Mouse (Mus musculus) limb, embryonic 15.5 days (tissue): ENCODE measurements at regions not wholly inside any gene's neighbourhood (a gene's known extent, or its start where the extent isn't known, plus 50 kb on each side); places are given as distances from the start of the nearest gene placed in this dataset.

Source experiments
- ATAC-seq: fragments of 200-750 bp; cut with Nextera tagmentation; 2 replicates; pipeline ENCODE4 v1.8.0; 2017; ENCODE audit warnings: low read depth, moderate TSS enrichment; ENCODE audit not compliant: insufficient number of reproducible peaks, low FRiP score, low TSS enrichment
- H3K27ac ChIP-seq: fragments of 300-500 bp; sonication (generic); 2 replicates; pipeline ENCODE4 v1.5.1; 2015; ENCODE audit warnings: moderate library complexity, mild to moderate bottlenecking, inconsistent platforms
- H3K27me3 ChIP-seq: fragments of 300-500 bp; sonication (generic); 2 replicates; pipeline ENCODE4 v1.6.1; 2015; ENCODE audit warnings: inconsistent platforms
- H3K36me3 ChIP-seq: fragments of 300-500 bp; sonication (generic); 2 replicates; pipeline ENCODE4 v1.6.1; 2015; ENCODE audit warnings: inconsistent platforms
- H3K4me1 ChIP-seq: fragments of 300-500 bp; sonication (generic); 2 replicates; pipeline ENCODE4 v1.6.1; 2015; ENCODE audit warnings: inconsistent platforms
- H3K4me2 ChIP-seq: fragments of 300-500 bp; sonication (generic); 2 replicates; pipeline ENCODE4 v1.6.1; 2015; ENCODE audit warnings: mild to moderate bottlenecking, inconsistent platforms
- H3K4me3 ChIP-seq: fragments of 300-500 bp; sonication (generic); 2 replicates; pipeline ENCODE4 v1.5.1; 2015; ENCODE audit warnings: mild to moderate bottlenecking, inconsistent platforms
- H3K9ac ChIP-seq: fragments of 300-500 bp; sonication (generic); 2 replicates; pipeline ENCODE4 v1.6.1; 2015; ENCODE audit warnings: inconsistent platforms
- H3K9me3 ChIP-seq: fragments of 300-500 bp; sonication (generic); 2 replicates; pipeline ENCODE4 v1.6.1; 2016; ENCODE audit warnings: inconsistent platforms
- WGBS: fragments of 180-500 bp; shearing (Covaris S2); methylation state at CpG from one replicate; pipeline ENCODE4 v1.1.7; 2015; 5-methylcytosine and 5-hydroxymethylcytosine counted together

- Histone ChIP-seq H3K4me2 (no peak overlapping the region), H3K4me1 (no peaks in the 10 kb centered on the region), H3K4me3 (no peak overlapping the region), H3K9me3 (no peaks in the 10 kb centered on the region), H3K9ac (no peak overlapping the region), H3K27ac (no peak overlapping the region), H3K36me3 (no peaks in the 10 kb centered on the region), H3K27me3 (no peaks in the 10 kb centered on the region)
- no peak for ATAC-seq
- WGBS = 73% methylated on average over 9 of the region's 9 CpGs
These were observed 56.0 kb upstream of the Bdnf start for GRCm38 (mm10) chr2:109618341-109619058.

- Histone ChIP-seq H3K4me1 (no peaks in the 10 kb centered on the region), H3K36me3 (no peaks in the 10 kb centered on the region), H3K9ac (no peak overlapping the region), H3K4me2 (no peak overlapping the region), H3K27ac (no peak overlapping the region), H3K27me3 (no peaks in the 10 kb centered on the region), H3K9me3 (no peaks in the 10 kb centered on the region), H3K4me3 (no peak overlapping the region)
- no peak for ATAC-seq
- 84% methylated on average over 6 of the region's 6 CpGs for WGBS
These were observed 54.8 kb upstream of the Bdnf start for GRCm38 (mm10) chr2:109619676-109620075.

GRCm38 (mm10) chr2:109621595-109621994 is 52.9 kb upstream of the Bdnf start:
- no peaks in the 10 kb centered on the region for H3K9me3 ChIP-seq
- ATAC-seq = no peak
- no peaks in the 10 kb centered on the region for H3K27me3 ChIP-seq
- H3K4me1 ChIP-seq = no peaks in the 10 kb centered on the region
- 70% methylated on average over 9 of the region's 9 CpGs for WGBS
- no peak overlapping the region for H3K9ac ChIP-seq
- no peak overlapping the region for H3K27ac ChIP-seq
- no peak overlapping the region for H3K4me3 ChIP-seq
- H3K4me2 ChIP-seq = no peak overlapping the region
- H3K36me3 ChIP-seq = no peaks in the 10 kb centered on the region
